In the genomic region with DNA sequence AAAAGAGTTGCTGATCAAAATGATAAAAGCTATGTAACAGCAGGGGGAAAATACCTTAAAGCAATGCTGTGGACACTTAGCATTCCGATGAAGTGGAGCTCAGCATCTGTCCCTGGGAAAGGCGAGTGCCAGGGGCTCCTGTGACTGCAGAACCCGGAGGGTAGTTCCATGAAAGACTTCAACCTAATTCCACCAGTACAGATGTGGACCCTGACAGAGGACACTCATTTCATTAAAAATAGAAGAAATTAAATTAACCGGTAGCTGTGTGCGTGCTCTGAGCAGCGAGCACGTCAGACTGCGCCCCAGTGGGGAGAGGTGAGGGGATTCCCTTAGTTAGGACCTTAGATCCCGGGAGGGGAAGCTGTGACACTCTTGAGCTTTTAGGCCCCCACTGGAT, we compare ENCODE assay signal across 8 mouse cellular contexts. TPM values are rescaled to one million over a fixed set of nuclear protein-coding genes. Genes with fewer than 3 reads are reported as not detected.
DNase-seq lines count a peak whose midpoint lies in the region; ATAC-seq and TF ChIP-seq lines count a peak whose summit lies in the region.

No protein-coding gene starts in this region.

- peak overlapping the region; percentile 69 for H3K4me3 ChIP-seq in layer of hippocampus, adult 2 months
- H3K4me3 ChIP-seq in intestine, embryonic 16.5 days (ENCODE audit: low read length), result peak overlapping the region; percentile 54
- peak overlapping the region; percentile 45 for H3K4me3 ChIP-seq in neural tube, embryonic 13.5 days

- WGBS in intestine, embryonic 16.5 days, result 1% methylated on average over 9 of the region's 9 CpGs
- 3% methylated on average over 9 of the region's 9 CpGs for WGBS in neural tube, embryonic 13.5 days

- peak; percentile 36; the same call in 1 of the 2 replicates for ATAC-seq in intestine, embryonic 16.5 days
- ATAC-seq in neural tube, embryonic 13.5 days (ENCODE audit: low read depth), result peak; percentile 67; the same call in 1 of the 2 replicates

- peak overlapping the region; percentile 69 for H3K9ac ChIP-seq in intestine, embryonic 16.5 days (ENCODE audit: low read depth, low read length)
- H3K9ac ChIP-seq in neural tube, embryonic 13.5 days, result peak overlapping the region; percentile 62

- peak overlapping the region; percentile 90 for H3K27ac ChIP-seq in layer of hippocampus, adult 2 months
- H3K27ac ChIP-seq in intestine, embryonic 16.5 days (ENCODE audit: low read length), result no peak overlapping the region; the same call in 1 of the 2 replicates
- H3K27ac ChIP-seq in neural tube, embryonic 13.5 days (replicated peaks), result no peak overlapping the region

- no peaks in the 10 kb centered on the region for H3K9me3 ChIP-seq in intestine, embryonic 16.5 days (ENCODE audit: control insufficient read depth, low read length)
- H3K9me3 ChIP-seq in neural tube, embryonic 13.5 days, result no peaks in the 10 kb centered on the region

- H3K27me3 ChIP-seq in intestine, embryonic 16.5 days (replicated peaks; ENCODE audit: control insufficient read depth, insufficient read depth, low read length), result no peaks in the 10 kb centered on the region
- peaks cover 9% of the 10 kb centered on the region for H3K27me3 ChIP-seq in neural tube, embryonic 13.5 days

- H3K4me1 ChIP-seq in intestine, embryonic 16.5 days (ENCODE audit: control insufficient read depth, insufficient read depth, low read length), result peaks cover 3% of the 10 kb centered on the region; the same call in 1 of the 2 replicates
- H3K4me1 ChIP-seq in neural tube, embryonic 13.5 days (replicated peaks), result peaks cover 11% of the 10 kb centered on the region

- H3K36me3 ChIP-seq in intestine, embryonic 16.5 days (ENCODE audit: control insufficient read depth, insufficient read depth, low read length), result no peaks in the 10 kb centered on the region
- no peaks in the 10 kb centered on the region for H3K36me3 ChIP-seq in neural tube, embryonic 13.5 days

- TF ChIP-seq CTCF in layer of hippocampus, adult 2 months (conservative IDR thresholded peaks at IDR 0.05), result no peak

- DNase-seq in layer of hippocampus, adult 2 months (ENCODE audit: low spot score in 2 of 2), result no peak
- no peak for DNase-seq in layer of hippocampus, postnatal 36 days
- peak; percentile 29 for DNase-seq in embryo, embryonic 10.5 days (ENCODE audit: low spot score)
- no peak for DNase-seq in layer of hippocampus, adult 11-12 months (ENCODE audit: low spot score)
- DNase-seq in gastrocnemius, postnatal 25 days, result no peak
- no peak for DNase-seq in lung, postnatal 14 days

- peak overlapping the region; percentile 85 for H3K4me2 ChIP-seq in intestine, embryonic 16.5 days (ENCODE audit: low read depth, low read length)
- H3K4me2 ChIP-seq in neural tube, embryonic 13.5 days, result peak overlapping the region; percentile 93

RNA-seq across cellular contexts. Expression of gene Ptgs2, which starts 0.5 kb away (rescaled TPM):
- 10 to 100 TPM; 19.8 to 21.0 TPM for total RNA-seq in layer of hippocampus, adult 2 months (2021)
- 10 to 100 TPM; 17.1 to 18.8 TPM for total RNA-seq in layer of hippocampus, postnatal 36 days (2021)
- 1.2 and 1.4 TPM in 2 replicates for polyA plus RNA-seq in intestine, embryonic 16.5 days (2015; fragmentation: Nextera tagmentation; extraction: Ambion mirVana)
- 0.04 and 0.07 TPM in 2 replicates for polyA plus RNA-seq in neural tube, embryonic 13.5 days (2015; fragmentation: Nextera tagmentation; extraction: Ambion mirVana)
- under 1 TPM; 0.29 to 0.36 TPM for total RNA-seq in gastrocnemius, postnatal 25 days (2021)

Comparison
In these comparisons a context has a peak if more than half of its experiments do, and no peak if none do; other contexts are left out.
1. RNA of gene Ptgs2, which starts 0.5 kb away (total RNA-seq): 19.8 to 21.0 TPM in layer of hippocampus, adult 2 months and 17.1 to 18.8 TPM in layer of hippocampus, postnatal 36 days; 0.29 to 0.36 TPM in gastrocnemius, postnatal 25 days; every median in the first group is over 10 times any median in the second.
2. Peak in every context shown above with its lines, with median percentiles within 50 percentile points of each other: H3K4me3 ChIP-seq.